23 mouse cellular contexts compared by ENCODE assay signal in the genomic region with DNA sequence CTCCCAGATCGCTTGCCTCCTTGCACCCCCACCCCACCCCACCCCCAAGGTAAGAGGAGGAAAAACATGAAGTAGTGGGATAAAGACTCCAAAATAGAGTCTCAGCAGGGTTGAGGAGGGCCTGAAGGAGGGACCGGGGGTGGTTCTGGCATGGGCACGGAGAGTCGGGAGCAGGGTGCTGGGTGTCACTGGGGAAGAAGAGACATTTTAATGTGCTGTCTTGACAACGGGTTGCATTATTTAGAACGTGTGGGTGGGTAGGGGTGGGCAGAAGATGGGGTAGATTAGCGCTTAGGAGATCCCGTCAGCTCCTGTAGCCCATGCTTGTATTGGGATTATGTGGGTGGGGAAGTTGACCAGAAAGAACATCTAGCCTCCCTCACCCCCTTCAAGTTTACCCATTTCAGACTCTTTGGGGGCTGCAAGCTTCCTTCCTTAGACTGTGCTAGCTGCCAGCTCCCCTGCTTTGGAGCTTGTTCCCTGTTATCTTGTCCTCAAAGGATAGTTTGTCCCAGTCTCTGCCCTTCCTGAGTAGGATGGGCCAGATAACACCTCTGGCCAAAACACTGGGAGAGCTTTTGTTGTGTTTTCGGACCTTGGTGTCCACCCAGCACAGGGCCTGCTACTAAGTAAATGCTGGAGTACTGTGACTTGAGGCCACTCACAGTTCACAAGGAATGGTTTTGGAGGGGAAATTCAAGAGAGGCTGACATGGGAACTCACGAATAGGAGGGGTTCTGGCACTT. TPM values are rescaled to one million over a fixed set of nuclear protein-coding genes. Genes with fewer than 3 reads are reported as not detected.
A peak's percentile ranks its signal among the peaks of the same experiment; 100 is the strongest.
DNase-seq lines count a peak whose midpoint lies in the region; ATAC-seq and TF ChIP-seq lines count a peak whose summit lies in the region.
"Had no signal": no experiment of that assay in that cellular context is flagged by ENCODE, and none has a peak within 500 bp of the region (broad histone marks: within the 10 kb centered on the region; RNA-seq: fewer than 3 reads in every experiment).

No protein-coding gene starts in this region.

- H3K36me3 ChIP-seq in heart, adult 2 months (ENCODE audit: control insufficient read depth, insufficient read depth, low read length), result peaks cover 28% of the 10 kb centered on the region
- no peaks in the 10 kb centered on the region for H3K36me3 ChIP-seq in heart, embryonic 11.5 days (ENCODE audit: control insufficient read depth, insufficient read depth, low read length)
- H3K36me3 ChIP-seq: embryonic facial prominence, embryonic 12.5 days; hindbrain, embryonic 10.5 days; limb, embryonic 12.5 days; midbrain, embryonic 12.5 days; neural tube, embryonic 13.5 days; stomach, embryonic 15.5 days had no signal

- 52% methylated on average over 10 of the region's 10 CpGs for WGBS in heart, adult 2 months
- WGBS in heart, embryonic 11.5 days (ENCODE audit: insufficient replicate concordance), result 74% methylated on average over 10 of the region's 10 CpGs

- no peak for ATAC-seq in heart, embryonic 11.5 days (replicated peaks; ENCODE audit: insufficient number of reproducible peaks, low FRiP score, low TSS enrichment)
- ATAC-seq: forebrain, embryonic 14.5 days had no signal

- H3K4me2 ChIP-seq in heart, embryonic 11.5 days, result no peak overlapping the region
- H3K4me2 ChIP-seq: embryonic facial prominence, embryonic 12.5 days; limb, embryonic 12.5 days; midbrain, embryonic 12.5 days; neural tube, embryonic 13.5 days; stomach, embryonic 15.5 days had no signal

- no peaks in the 10 kb centered on the region for H3K9me3 ChIP-seq in heart, embryonic 11.5 days (replicated peaks; ENCODE audit: control insufficient read depth, low read length)
- H3K9me3 ChIP-seq: embryonic facial prominence, embryonic 12.5 days; hindbrain, embryonic 10.5 days; limb, embryonic 12.5 days; midbrain, embryonic 12.5 days; neural tube, embryonic 13.5 days; stomach, embryonic 15.5 days had no signal

- no peak for TF ChIP-seq EP300 in heart, adult 2 months (IDR thresholded peaks at IDR 0.05; ENCODE audit: insufficient read depth, low read depth, low read length)

- peak overlapping the region; percentile 81 for H3K27ac ChIP-seq in heart, adult 2 months
- H3K27ac ChIP-seq in heart, embryonic 11.5 days (ENCODE audit: low read depth, low read length), result no peak overlapping the region
- H3K27ac ChIP-seq in brown adipose tissue, adult 24 weeks (replicated peaks; ENCODE audit: low read depth, low read length), result peak overlapping the region; percentile 88
- H3K27ac ChIP-seq: embryonic facial prominence, embryonic 12.5 days; hindbrain, embryonic 10.5 days; limb, embryonic 12.5 days; liver, embryonic 14.5 days; midbrain, embryonic 12.5 days; neural tube, embryonic 13.5 days; stomach, embryonic 15.5 days had no signal

- no peaks in the 10 kb centered on the region for H3K27me3 ChIP-seq in heart, adult 2 months (ENCODE audit: control insufficient read depth, insufficient read depth, low read length)
- no peaks in the 10 kb centered on the region for H3K27me3 ChIP-seq in heart, embryonic 11.5 days (ENCODE audit: control insufficient read depth, insufficient read depth, low read length)

- TF ChIP-seq POLR2A in heart, adult 2 months (IDR thresholded peaks at IDR 0.05; ENCODE audit: insufficient read depth, low read depth, low read length), result no peak

- no peaks in the 10 kb centered on the region for H3K79me2 ChIP-seq in heart, adult 2 months (replicated peaks; ENCODE audit: control insufficient read depth, insufficient read depth, low read length)

- H3K4me1 ChIP-seq in heart, adult 2 months (ENCODE audit: control insufficient read depth, insufficient read depth, low read length), result peaks cover 47% of the 10 kb centered on the region
- H3K4me1 ChIP-seq in heart, embryonic 11.5 days (ENCODE audit: control insufficient read depth, insufficient read depth, low read length), result peaks cover 21% of the 10 kb centered on the region
- peaks cover 22% of the 10 kb centered on the region for H3K4me1 ChIP-seq in brown adipose tissue, adult 24 weeks (ENCODE audit: control insufficient read depth, insufficient read depth, insufficient read length, low read length)
- H3K4me1 ChIP-seq: hindbrain, embryonic 10.5 days; midbrain, embryonic 12.5 days; neural tube, embryonic 13.5 days; stomach, embryonic 15.5 days had no signal

- intact Hi-C loops in heart, adult 2 months (cut with DNase I), result loop anchor here (5.0 kb wide), 2 partner anchors 151 to 246 kb away; no protein-coding TSS in a partner anchor

- TF ChIP-seq CTCF in heart, adult 2 months (IDR thresholded peaks at IDR 0.05), result no peak

- no peak overlapping the region; the same call in 1 of the 2 replicates for H3K9ac ChIP-seq in heart, adult 2 months (ENCODE audit: low read depth, low read length)
- no peak overlapping the region for H3K9ac ChIP-seq in heart, embryonic 11.5 days (ENCODE audit: low read depth, low read length)
- H3K9ac ChIP-seq: embryonic facial prominence, embryonic 12.5 days; limb, embryonic 12.5 days; liver, embryonic 14.5 days; midbrain, embryonic 12.5 days; neural tube, embryonic 13.5 days; stomach, embryonic 15.5 days had no signal

- H3K4me3 ChIP-seq in heart, adult 2 months, result no peak overlapping the region
- no peak overlapping the region for H3K4me3 ChIP-seq in heart, embryonic 11.5 days (ENCODE audit: low read depth, low read length)
- no peak overlapping the region for H3K4me3 ChIP-seq in brown adipose tissue, adult 24 weeks (ENCODE audit: insufficient read depth, low read depth, low read length)
- H3K4me3 ChIP-seq: embryonic facial prominence, embryonic 12.5 days; erythroblast, embryonic 14.5 days; hindbrain, embryonic 10.5 days; limb, embryonic 12.5 days; midbrain, embryonic 12.5 days; neural tube, embryonic 13.5 days; stomach, embryonic 15.5 days had no signal

- DNase-seq in heart, adult 2 months, result no peak
- DNase-seq in lung, adult 18-20 months, result peak; percentile 28 to 56
- DNase-seq in lung, postnatal 10 days, result no peak
- DNase-seq in lung, postnatal 36 days, result peak; percentile 62
- DNase-seq in cerebellum, postnatal 4 days (ENCODE audit: low spot score in 2 of 2), result no peak
- DNase-seq in cerebellum, adult 8-10 months, result no peak
- DNase-seq: B cell, adult 2 months; cerebellum, adult 9-10 months; kidney, adult 11 months; kidney, postnatal 10 days; right cerebral cortex, postnatal 14 days; thymus, postnatal 14 days had no signal

RNA-seq across cellular contexts. Expression of gene Stard8, which starts 47.9 kb away (rescaled TPM):
- total RNA-seq in heart, adult 2 months (2021), result 10 to 100 TPM; 29.2 to 32.3 TPM
- 36.2 and 50.3 TPM in 2 replicates for polyA plus RNA-seq in heart, adult 2 months (2012; rRNA removed)
- 7.9 and 11.8 TPM in 2 replicates for polyA plus RNA-seq in heart, embryonic 11.5 days (2014; fragmentation: Nextera tagmentation; extraction: Ambion mirVana)
- 5.0 and 6.7 TPM in 2 replicates for polyA plus RNA-seq in brown adipose tissue, adult 24 weeks (2012; ENCODE audit: insufficient read depth, insufficient read length, missing spikeins)

Comparison
In these comparisons a context has a peak if more than half of its experiments do, and no peak if none do; other contexts are left out.
1. DNase-seq: peak in lung, adult 18-20 months (2 of 2) and lung, postnatal 36 days (single experiment); none in heart, adult 2 months (0 of 2), lung, postnatal 10 days (single experiment), cerebellum, postnatal 4 days (0 of 2) and cerebellum, adult 8-10 months (single experiment).